Mouse (Mus musculus): ENCODE measurements around the gene Ndufs1. TPM values are rescaled to one million over a fixed set of nuclear protein-coding genes. Genes with fewer than 3 reads are reported as not detected.
"Not testable (repeated sequence)": the region's sequence is repeated elsewhere in the genome, so short reads cannot be mapped to it uniquely, and the experiment has no call there.

Ndufs1 gene
- polyA plus RNA-seq, 1 experiment from 2014 or later: 102 TPM

DNA sequence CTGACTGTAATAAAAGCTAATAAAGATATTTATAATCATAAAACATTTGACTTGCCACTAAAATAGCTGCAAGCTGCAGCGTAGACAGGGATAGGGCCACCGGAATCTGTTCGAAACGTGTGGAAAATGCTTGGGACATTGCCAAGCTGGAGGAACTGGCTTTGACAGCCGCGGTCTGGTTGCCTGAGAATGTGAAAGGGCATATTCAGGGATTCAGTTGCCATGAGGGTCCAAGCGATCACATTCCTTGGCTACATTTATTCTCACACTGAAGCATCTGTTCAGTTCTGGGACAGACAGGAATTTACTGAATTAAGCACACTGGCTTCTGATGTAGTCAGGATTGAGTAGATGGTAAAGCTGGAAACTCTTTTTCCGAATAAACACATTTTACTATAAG is 14.2 kb upstream of the Ndufs1 start:
- H3K4me1 ChIP-seq (ENCODE audit: insufficient read depth): no peaks in the 10 kb centered on the region
- no peaks in the 10 kb centered on the region for H3K36me3 ChIP-seq (replicated peaks; ENCODE audit: insufficient read depth, low read length)
- DNase-seq: no peak
- ATAC-seq: no peak
- H3K9ac ChIP-seq (replicated peaks): no peak overlapping the region
- WGBS (ENCODE audit: insufficient replicate concordance): 74% methylated on average over 8 of the region's 8 CpGs
- TF ChIP-seq EP300 (IDR thresholded peaks at IDR 0.05; ENCODE audit: low read depth) (no peak), CTCF (IDR thresholded peaks at IDR 0.05; ENCODE audit: low read depth) (no peak)
- no peaks in the 10 kb centered on the region for H3K9me3 ChIP-seq (ENCODE audit: low read length)
- H3K4me2 ChIP-seq (ENCODE audit: low read depth, low read length): no peak overlapping the region
- no peak overlapping the region for H3K4me3 ChIP-seq (ENCODE audit: low read depth, low read length)
- H3K27me3 ChIP-seq (ENCODE audit: insufficient read depth, low read length): no peaks in the 10 kb centered on the region
- no peak overlapping the region for H3K27ac ChIP-seq (ENCODE audit: low read depth)

DNA sequence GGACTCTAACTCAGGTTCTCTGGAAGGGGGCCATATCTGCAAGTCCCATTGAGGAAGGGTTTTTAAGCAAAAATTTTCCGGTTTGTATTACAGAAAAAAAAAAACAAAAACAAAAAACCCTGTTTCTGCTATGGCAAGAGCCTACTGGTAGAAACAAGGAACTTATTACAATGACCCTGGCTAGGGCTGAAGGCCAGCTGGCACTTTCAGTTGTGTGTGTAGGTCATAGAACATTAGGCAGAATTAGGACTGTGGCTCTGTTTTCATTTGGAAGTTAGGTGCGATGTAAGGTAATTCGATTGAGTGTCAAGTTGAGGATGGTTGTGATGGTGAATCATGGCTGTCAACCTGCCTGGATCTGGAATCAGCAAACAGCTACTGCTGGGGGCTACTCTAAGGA is 11.9 kb upstream of the Ndufs1 start:
- H3K4me1 ChIP-seq (ENCODE audit: insufficient read depth): no peaks in the 10 kb centered on the region
- no peaks in the 10 kb centered on the region for H3K27me3 ChIP-seq (ENCODE audit: insufficient read depth, low read length)
- DNase-seq: no peak
- 75% methylated on average over 3 of the region's 3 CpGs for WGBS (ENCODE audit: insufficient replicate concordance)
- no peak for ATAC-seq
- H3K36me3 ChIP-seq (replicated peaks; ENCODE audit: insufficient read depth, low read length): no peaks in the 10 kb centered on the region
- H3K9ac ChIP-seq (replicated peaks): no peak overlapping the region
- TF ChIP-seq EP300 (IDR thresholded peaks at IDR 0.05; ENCODE audit: low read depth) (no peak), CTCF (IDR thresholded peaks at IDR 0.05; ENCODE audit: low read depth) (no peak)
- H3K27ac ChIP-seq (ENCODE audit: low read depth): no peak overlapping the region
- H3K9me3 ChIP-seq (ENCODE audit: low read length): no peaks in the 10 kb centered on the region
- H3K4me3 ChIP-seq (ENCODE audit: low read depth, low read length): no peak overlapping the region
- H3K4me2 ChIP-seq (ENCODE audit: low read depth, low read length): no peak overlapping the region

DNA sequence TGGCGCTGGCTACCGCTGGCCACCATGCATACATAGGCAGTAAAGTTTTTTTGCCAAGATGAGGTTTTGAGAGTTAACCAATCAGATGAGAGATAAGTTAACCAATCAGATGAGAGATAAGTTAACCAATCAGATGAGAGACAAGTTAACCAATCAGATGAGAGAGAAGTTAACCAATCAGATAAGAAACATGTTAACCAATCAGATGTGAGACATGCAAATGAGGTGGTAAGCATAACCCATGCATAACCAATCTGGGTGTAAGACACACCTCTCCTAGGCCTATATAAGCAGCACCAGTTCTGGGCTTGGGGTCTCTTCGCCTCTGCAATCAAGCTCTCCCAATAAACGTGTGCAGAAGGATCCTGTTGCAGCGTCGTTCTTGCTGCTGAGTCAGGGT is 8.8 kb upstream of the Ndufs1 start:
- H3K27me3 ChIP-seq (ENCODE audit: insufficient read depth, low read length); H3K36me3 ChIP-seq (replicated peaks; ENCODE audit: insufficient read depth, low read length); H3K4me2 ChIP-seq (ENCODE audit: low read depth, low read length); H3K9me3 ChIP-seq (ENCODE audit: low read length); ATAC-seq; H3K27ac ChIP-seq (ENCODE audit: low read depth); DNase-seq; H3K4me3 ChIP-seq (ENCODE audit: low read depth, low read length); H3K4me1 ChIP-seq (ENCODE audit: insufficient read depth); H3K9ac ChIP-seq (replicated peaks): not testable (repeated sequence)
- WGBS (ENCODE audit: insufficient replicate concordance): 88% methylated on average over 6 of the region's 6 CpGs

DNA sequence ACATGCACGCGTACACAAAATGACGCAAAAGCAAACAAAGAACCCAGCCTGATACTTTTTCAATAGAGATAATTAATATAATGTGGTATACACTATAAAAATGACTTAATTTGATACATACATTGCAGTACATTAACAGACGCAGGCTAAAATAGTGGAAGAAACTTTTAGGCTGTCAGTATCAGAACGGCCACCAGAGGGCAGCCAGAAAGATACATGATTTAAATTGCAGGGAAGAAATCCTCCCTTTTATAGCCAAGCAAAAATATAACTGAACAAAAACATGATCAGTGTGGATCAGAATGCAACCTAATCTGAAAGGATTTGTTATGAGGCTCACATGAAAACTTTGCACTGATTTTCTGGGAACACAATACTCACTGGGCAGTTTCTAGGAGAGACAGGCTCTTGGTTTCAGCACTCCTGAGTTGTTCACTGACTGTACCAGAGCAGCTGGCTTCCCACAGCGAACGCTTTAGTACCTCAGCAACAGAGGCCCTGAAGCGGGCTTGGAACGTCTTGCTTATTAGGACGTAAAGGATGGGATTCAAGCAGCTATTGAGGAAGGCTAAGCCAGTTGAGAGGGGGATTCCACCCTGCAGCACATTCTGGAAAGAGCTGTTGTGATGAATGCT is 6.1 kb upstream of the Ndufs1 start:
- Histone ChIP-seq H3K36me3 (replicated peaks; ENCODE audit: insufficient read depth, low read length) (peaks cover 21% of the 10 kb centered on the region), H3K27me3 (ENCODE audit: insufficient read depth, low read length) (no peaks in the 10 kb centered on the region), H3K9ac (replicated peaks) (no peak overlapping the region), H3K4me2 (ENCODE audit: low read depth, low read length) (no peak overlapping the region), H3K4me1 (ENCODE audit: insufficient read depth) (peaks cover 11% of the 10 kb centered on the region), H3K4me3 (ENCODE audit: low read depth, low read length) (no peak overlapping the region), H3K9me3 (ENCODE audit: low read length) (no peaks in the 10 kb centered on the region), H3K27ac (ENCODE audit: low read depth) (no peak overlapping the region)
- WGBS (ENCODE audit: insufficient replicate concordance): 59% methylated on average over 10 of the region's 10 CpGs
- ATAC-seq: no peak
- DNase-seq: peak; percentile 43
- no peak for TF ChIP-seq EP300 (IDR thresholded peaks at IDR 0.05; ENCODE audit: low read depth)
- peak; percentile 77 for TF ChIP-seq CTCF (IDR thresholded peaks at IDR 0.05; ENCODE audit: low read depth)

DNA sequence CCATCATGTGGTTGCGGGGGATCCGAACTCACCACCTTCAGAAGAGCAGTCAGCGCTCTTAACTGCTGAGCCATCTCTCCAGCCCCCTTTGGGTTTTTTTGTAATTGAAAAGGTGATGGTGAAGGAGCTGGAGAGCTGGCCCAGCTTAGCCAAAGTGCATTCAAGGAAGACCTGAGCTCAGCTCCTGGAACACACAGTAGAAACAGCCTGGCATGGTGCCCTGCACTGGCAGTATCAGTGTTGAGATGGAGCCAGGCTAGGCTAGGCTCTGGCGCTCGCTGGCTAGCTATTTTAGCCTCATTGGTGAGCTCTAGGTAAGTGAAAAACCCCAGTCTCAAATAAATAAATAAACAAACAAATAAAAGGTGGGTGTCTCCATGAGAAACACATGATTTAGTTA is 5.6 kb upstream of the Ndufs1 start:
- H3K36me3 ChIP-seq (replicated peaks; ENCODE audit: insufficient read depth, low read length): peaks cover 22% of the 10 kb centered on the region
- TF ChIP-seq EP300 (IDR thresholded peaks at IDR 0.05; ENCODE audit: low read depth): no peak
- TF ChIP-seq CTCF (IDR thresholded peaks at IDR 0.05; ENCODE audit: low read depth): no peak
- H3K9ac ChIP-seq (replicated peaks): no peak overlapping the region
- H3K9me3 ChIP-seq (ENCODE audit: low read length): no peaks in the 10 kb centered on the region
- H3K4me1 ChIP-seq (ENCODE audit: insufficient read depth): peaks cover 12% of the 10 kb centered on the region
- no peak for DNase-seq
- H3K4me3 ChIP-seq (ENCODE audit: low read depth, low read length): no peak overlapping the region
- H3K27ac ChIP-seq (ENCODE audit: low read depth): no peak overlapping the region
- no peaks in the 10 kb centered on the region for H3K27me3 ChIP-seq (ENCODE audit: insufficient read depth, low read length)
- 82% methylated on average over 5 of the region's 5 CpGs for WGBS (ENCODE audit: insufficient replicate concordance)
- ATAC-seq: no peak
- H3K4me2 ChIP-seq (ENCODE audit: low read depth, low read length): no peak overlapping the region

DNA sequence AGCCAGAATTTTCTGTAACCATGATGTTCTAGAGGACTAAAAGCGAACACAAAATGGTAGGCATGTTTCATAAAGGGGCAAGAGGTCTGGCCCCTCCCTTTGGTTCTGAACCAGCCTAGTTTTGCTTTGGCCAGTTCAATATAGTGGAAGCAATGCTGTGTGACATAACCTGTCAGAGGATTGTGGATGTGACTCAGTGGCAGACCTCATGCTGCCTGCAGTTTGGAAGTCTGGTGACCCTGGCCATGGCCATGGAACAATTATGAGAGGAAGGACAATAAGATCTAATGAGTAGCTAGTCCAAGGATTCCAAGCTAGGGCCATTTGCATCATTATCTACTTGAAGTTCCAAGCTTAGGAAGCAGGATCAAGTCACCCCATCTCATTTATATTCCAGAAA is 4.8 kb upstream of the Ndufs1 start:
- Histone ChIP-seq H3K4me1 (ENCODE audit: insufficient read depth) (peaks cover 12% of the 10 kb centered on the region), H3K9me3 (ENCODE audit: low read length) (no peaks in the 10 kb centered on the region), H3K27ac (ENCODE audit: low read depth) (no peak overlapping the region), H3K27me3 (ENCODE audit: insufficient read depth, low read length) (no peaks in the 10 kb centered on the region), H3K36me3 (replicated peaks; ENCODE audit: insufficient read depth, low read length) (peaks cover 22% of the 10 kb centered on the region), H3K4me2 (ENCODE audit: low read depth, low read length) (no peak overlapping the region), H3K4me3 (ENCODE audit: low read depth, low read length) (no peak overlapping the region), H3K9ac (replicated peaks) (no peak overlapping the region)
- WGBS (ENCODE audit: insufficient replicate concordance): 94% methylated on average over 1 of the region's 1 CpGs
- TF ChIP-seq EP300 (IDR thresholded peaks at IDR 0.05; ENCODE audit: low read depth): no peak
- TF ChIP-seq CTCF (IDR thresholded peaks at IDR 0.05; ENCODE audit: low read depth): no peak
- DNase-seq: no peak
- ATAC-seq: no peak

DNA sequence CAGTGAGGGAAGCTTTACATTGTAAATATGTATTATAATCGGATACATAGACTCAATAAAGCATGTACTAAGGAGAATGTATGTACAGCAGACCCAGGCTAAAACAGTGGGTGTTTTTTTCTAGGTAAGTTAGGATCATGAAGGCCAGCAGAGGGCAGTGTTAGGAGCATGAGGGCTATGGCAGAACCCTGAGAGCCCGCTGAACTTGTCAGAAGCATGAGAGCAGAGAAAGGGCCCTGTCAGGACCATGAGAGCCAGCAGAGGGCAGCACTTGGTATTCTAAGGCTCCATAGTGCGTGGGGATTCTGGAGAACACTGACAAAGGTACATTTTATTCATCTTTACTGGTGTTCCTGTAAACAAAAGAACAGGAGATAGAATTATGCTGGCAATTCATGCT is 4.4 kb upstream of the Ndufs1 start:
- Histone ChIP-seq H3K27ac (ENCODE audit: low read depth) (no peak overlapping the region), H3K4me2 (ENCODE audit: low read depth, low read length) (no peak overlapping the region), H3K27me3 (ENCODE audit: insufficient read depth, low read length) (no peaks in the 10 kb centered on the region), H3K4me1 (ENCODE audit: insufficient read depth) (peaks cover 12% of the 10 kb centered on the region), H3K9ac (replicated peaks) (no peak overlapping the region), H3K4me3 (ENCODE audit: low read depth, low read length) (no peak overlapping the region), H3K9me3 (ENCODE audit: low read length) (no peaks in the 10 kb centered on the region), H3K36me3 (replicated peaks; ENCODE audit: insufficient read depth, low read length) (peaks cover 22% of the 10 kb centered on the region)
- TF ChIP-seq EP300 (IDR thresholded peaks at IDR 0.05; ENCODE audit: low read depth): no peak
- peak; percentile 97 for TF ChIP-seq CTCF (IDR thresholded peaks at IDR 0.05; ENCODE audit: low read depth)
- DNase-seq: peak; percentile 92
- WGBS (ENCODE audit: insufficient replicate concordance): 5% methylated on average over 3 of the region's 3 CpGs
- peak; percentile 60 for ATAC-seq

DNA sequence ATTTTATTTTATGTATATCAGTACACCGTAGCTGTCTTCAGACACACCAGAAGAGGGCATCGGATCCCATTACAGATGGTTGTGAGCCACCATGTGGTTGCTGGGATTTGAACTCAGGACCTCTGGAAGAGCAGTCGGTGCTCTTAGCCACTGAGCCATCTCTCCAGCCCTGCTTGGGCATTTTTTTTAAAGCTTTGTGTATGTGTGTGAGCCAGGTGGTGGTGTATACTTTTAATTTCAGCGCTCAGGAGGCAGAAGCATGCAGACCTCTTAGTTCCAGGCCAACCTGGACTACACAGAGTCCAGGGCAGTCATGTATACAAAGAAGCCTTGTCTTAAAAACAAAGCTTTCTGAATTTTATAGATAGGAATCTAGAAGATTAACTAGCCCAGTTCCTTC is 3.9 kb upstream of the Ndufs1 start:
- WGBS (ENCODE audit: insufficient replicate concordance): 68% methylated on average over 4 of the region's 4 CpGs
- H3K4me3 ChIP-seq (ENCODE audit: low read depth, low read length); H3K27ac ChIP-seq (ENCODE audit: low read depth); DNase-seq; ATAC-seq; H3K27me3 ChIP-seq (ENCODE audit: insufficient read depth, low read length); H3K9me3 ChIP-seq (ENCODE audit: low read length); H3K9ac ChIP-seq (replicated peaks); H3K4me2 ChIP-seq (ENCODE audit: low read depth, low read length): not testable (repeated sequence)
- H3K36me3 ChIP-seq (replicated peaks; ENCODE audit: insufficient read depth, low read length): peaks cover 22% of the 10 kb centered on the region
- peaks cover 15% of the 10 kb centered on the region for H3K4me1 ChIP-seq (ENCODE audit: insufficient read depth)
